Mouse (Mus musculus): ENCODE results near the gene Ndufaf3. TPM values are rescaled to one million over a fixed set of nuclear protein-coding genes. Genes with fewer than 3 reads are reported as not detected.

Ndufaf3 gene
- 93.4 and 94.7 TPM in 2 replicates for polyA plus RNA-seq (2015; fragmentation: Nextera tagmentation; extraction: Ambion mirVana)

GRCm38 (mm10) chr9:108566815-108567776, at the start of gene Ndufaf3:
TSS of gene Ndufaf3 (minus strand) at chr9:108567434.

DNA sequence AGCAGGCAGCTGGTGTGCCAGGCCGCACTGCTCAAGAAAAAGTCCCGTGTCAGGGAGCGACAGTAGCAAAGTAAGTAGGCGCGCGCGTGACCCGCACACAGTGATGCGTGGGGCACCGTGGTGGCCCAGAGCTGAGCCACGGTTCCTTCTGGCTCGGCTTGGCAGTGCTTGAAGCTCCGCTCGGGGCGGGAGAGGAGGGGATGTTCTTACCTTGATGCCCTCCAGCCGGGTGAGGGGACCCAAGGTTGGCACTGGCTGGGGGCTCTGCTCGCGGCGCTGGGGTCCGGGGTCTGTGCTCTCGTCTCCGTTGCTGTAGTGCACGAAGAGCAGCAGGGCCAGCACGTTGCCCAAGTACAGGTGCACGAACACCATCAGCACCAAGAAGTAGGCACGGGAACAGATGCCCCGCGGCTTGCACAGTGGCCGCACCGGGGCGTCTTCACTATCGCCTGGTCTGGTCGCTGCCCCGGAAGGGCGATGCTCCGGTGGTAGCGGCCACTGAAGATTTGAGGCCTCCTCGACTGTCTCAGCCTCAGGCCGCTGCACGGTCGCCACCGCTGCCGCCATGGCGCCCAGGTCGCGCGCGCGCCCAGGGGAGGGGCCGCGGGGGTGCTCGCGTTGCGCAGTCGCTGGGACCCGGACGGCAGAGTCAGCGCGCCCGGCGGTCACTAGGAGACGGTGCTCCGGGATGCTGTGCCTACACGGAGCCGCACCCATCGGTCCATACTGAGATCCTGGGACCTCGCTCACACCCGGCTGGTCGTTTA, 29.9 kb upstream of the Ndufaf3 start, which contains the start of gene P4htm:
TSS of gene P4htm (minus strand) at position 670 of the 767 bp plus-strand sequence.

DNA sequence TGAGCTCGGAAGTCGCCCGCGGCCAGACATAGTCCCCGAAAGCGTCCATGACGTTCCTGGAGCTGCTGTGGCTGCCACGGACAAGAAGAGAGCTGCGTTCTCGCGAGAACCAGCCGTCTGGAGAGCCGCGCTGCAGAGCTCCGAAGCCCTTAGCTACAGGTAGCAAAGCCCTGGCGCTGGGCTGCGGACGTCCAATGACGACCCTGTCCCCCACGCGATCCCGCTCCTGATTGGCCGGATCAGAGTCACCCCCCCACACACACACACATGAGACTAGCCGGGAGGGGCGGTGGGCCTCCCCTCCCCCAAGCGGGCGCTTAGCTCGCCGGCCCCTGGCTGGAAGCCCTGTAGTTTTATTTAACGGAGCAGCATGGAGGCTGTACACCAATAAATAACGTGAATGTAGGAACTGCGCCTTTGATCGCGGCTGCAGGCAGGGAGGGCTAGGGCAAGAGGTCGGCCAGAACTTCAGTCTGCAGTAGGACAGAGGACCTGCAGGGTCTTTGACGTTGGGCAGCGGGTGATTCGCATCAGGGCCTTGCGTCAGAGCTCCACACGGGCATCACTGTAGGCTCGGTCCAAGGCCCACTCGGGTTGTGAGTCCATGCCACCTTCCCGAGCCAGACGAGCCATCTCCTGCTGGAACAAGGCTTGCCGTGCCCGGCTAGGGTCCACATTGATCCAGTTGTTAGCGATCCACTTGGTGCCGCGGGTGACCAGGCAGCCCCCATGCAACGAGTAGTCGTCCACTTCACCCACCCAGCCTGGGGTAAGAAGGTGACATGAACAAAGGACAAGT, 11.5 kb upstream of the Ndufaf3 start, which contains the start of gene Wdr6:
TSS of gene Wdr6 (minus strand) at position 195 of the 799 bp plus-strand sequence.

GRCm38 (mm10) chr9:108569381-108570206, 2.4 kb upstream of the Ndufaf3 start, which contains the start of gene Dalrd3:
TSS of gene Dalrd3 (plus strand) at chr9:108569886.

GRCm38 (mm10) chr9:108560227-108560841, 6.9 kb downstream of the Ndufaf3 start, which contains the start of gene Impdh2:
TSS of gene Impdh2 (plus strand) at chr9:108560286.

GRCm38 (mm10) chr9:108516380-108517251, 50.6 kb downstream of the Ndufaf3 start, which contains the start of gene Qrich1:
TSS of gene Qrich1 (plus strand) at chr9:108516806.

MicroRNA genes within 50 kb of the gene (microRNA counts, 519-probe panel; counts per million panel counts)
- microRNA mmu-miR-191: 4,457 counts per million, percentile 47 among the panel's probes with 10 or more counts
- microRNA mmu-miR-425: 3,586 counts per million, percentile 26 among the panel's probes with 10 or more counts

Small RNAs within 50 kb of the gene (microRNA-seq; reads per million reads assigned to microRNA genes)
- not detected for gene Gm24083
- gene Mir191: not detected
- gene Mir425: 1,150 reads per million, percentile 76 among the genes with 10 or more reads in this experiment

Other genes starting within 250 kb of the Ndufaf3 start
- gene Gpx1, start 228.5 kb downstream of the Ndufaf3 start, polyA plus RNA-seq (2015; fragmentation: Nextera tagmentation; extraction: Ambion mirVana): 433 and 522 TPM in 2 replicates
- 72.1 and 82.6 TPM in 2 replicates for gene Usp4, start 219.6 kb downstream of the Ndufaf3 start, polyA plus RNA-seq (2015; fragmentation: Nextera tagmentation; extraction: Ambion mirVana)
- gene 1700102P08Rik, start 174.6 kb downstream of the Ndufaf3 start, polyA plus RNA-seq (2015; fragmentation: Nextera tagmentation; extraction: Ambion mirVana): 0.32 and 1.1 TPM in 2 replicates
- 1.4 and 1.6 TPM in 2 replicates for gene Ccdc36, start 138.9 kb downstream of the Ndufaf3 start, polyA plus RNA-seq (2015; fragmentation: Nextera tagmentation; extraction: Ambion mirVana)
- gene BC048562, start 131.0 kb downstream of the Ndufaf3 start, polyA plus RNA-seq (2015; fragmentation: Nextera tagmentation; extraction: Ambion mirVana): not detected in 2 replicates
- gene Ccdc71, start 106.9 kb downstream of the Ndufaf3 start, polyA plus RNA-seq (2015; fragmentation: Nextera tagmentation; extraction: Ambion mirVana): 47.1 and 52.8 TPM in 2 replicates
- 46.3 and 48.3 TPM in 2 replicates for gene Klhdc8b, start 105.9 kb downstream of the Ndufaf3 start, polyA plus RNA-seq (2015; fragmentation: Nextera tagmentation; extraction: Ambion mirVana)
- gene Lamb2, start 87.7 kb downstream of the Ndufaf3 start, polyA plus RNA-seq (2015; fragmentation: Nextera tagmentation; extraction: Ambion mirVana): 16.0 and 18.2 TPM in 2 replicates
- gene Usp19, start 76.8 kb downstream of the Ndufaf3 start, polyA plus RNA-seq (2015; fragmentation: Nextera tagmentation; extraction: Ambion mirVana): 47.0 and 53.7 TPM in 2 replicates
- gene Qars, start 59.7 kb downstream of the Ndufaf3 start, polyA plus RNA-seq (2015; fragmentation: Nextera tagmentation; extraction: Ambion mirVana): 52.8 and 54.8 TPM in 2 replicates
- gene Qrich1, start 50.6 kb downstream of the Ndufaf3 start, polyA plus RNA-seq (2015; fragmentation: Nextera tagmentation; extraction: Ambion mirVana): 74.5 and 75.7 TPM in 2 replicates
- gene Impdh2, start 7.1 kb downstream of the Ndufaf3 start, polyA plus RNA-seq (2015; fragmentation: Nextera tagmentation; extraction: Ambion mirVana): 102 and 104 TPM in 2 replicates
- gene Dalrd3, start 2.5 kb upstream of the Ndufaf3 start, polyA plus RNA-seq (2015; fragmentation: Nextera tagmentation; extraction: Ambion mirVana): 240 and 273 TPM in 2 replicates
- gene Wdr6, start 11.3 kb upstream of the Ndufaf3 start, polyA plus RNA-seq (2015; fragmentation: Nextera tagmentation; extraction: Ambion mirVana): 215 and 248 TPM in 2 replicates
- gene P4htm, start 30.2 kb upstream of the Ndufaf3 start, polyA plus RNA-seq (2015; fragmentation: Nextera tagmentation; extraction: Ambion mirVana): 48.8 and 51.4 TPM in 2 replicates
- gene Arih2, start 82.0 kb upstream of the Ndufaf3 start, polyA plus RNA-seq (2015; fragmentation: Nextera tagmentation; extraction: Ambion mirVana): 29.1 and 32.9 TPM in 2 replicates
- 46.2 and 46.9 TPM in 2 replicates for gene Slc25a20, start 94.7 kb upstream of the Ndufaf3 start, polyA plus RNA-seq (2015; fragmentation: Nextera tagmentation; extraction: Ambion mirVana)
- 45.1 and 46.4 TPM in 2 replicates for gene Prkar2a, start 121.9 kb upstream of the Ndufaf3 start, polyA plus RNA-seq (2015; fragmentation: Nextera tagmentation; extraction: Ambion mirVana)
- gene Ip6k2, start 216.4 kb upstream of the Ndufaf3 start, polyA plus RNA-seq (2015; fragmentation: Nextera tagmentation; extraction: Ambion mirVana): 153 and 186 TPM in 2 replicates
- gene Nckipsd, start 240.9 kb upstream of the Ndufaf3 start, polyA plus RNA-seq (2015; fragmentation: Nextera tagmentation; extraction: Ambion mirVana): 29.3 and 29.7 TPM in 2 replicates

All from neural tube, postnatal 0 days (tissue).